Mouse (Mus musculus): ENCODE measurements around the gene Tmem132c.

- TF ChIP-seq CTCF (IDR thresholded peaks at IDR 0.05; ENCODE audit: extremely low read depth, insufficient read depth, insufficient read length, insufficient replicate concordance) = no peak
- TF ChIP-seq POLR2A (IDR thresholded peaks at IDR 0.05; ENCODE audit: low read depth, low read length) = no peak
Observed at GRCm38 (mm10) chr5:127431561-127431960, 190.0 kb downstream of the Tmem132c start.
